Mouse (Mus musculus) lung, postnatal 0 days (tissue): ENCODE data around the gene Fancc. TPM values are rescaled to one million over a fixed set of nuclear protein-coding genes. Genes with fewer than 3 reads are reported as not detected.
A peak's percentile ranks its signal among the peaks of the same experiment; 100 is the strongest.

Experiments
- ATAC-seq: fragments of 200-750 bp; cut with Nextera tagmentation; 2 replicates; pipeline ENCODE4 v1.8.0; 2017; ENCODE audit warnings: moderate library complexity
- DNase-seq: peaks from one replicate; pipeline ENCODE4 v3.0.0-alpha.2; 2016; ENCODE audit warnings: low spot score
- H3K27ac ChIP-seq: fragments of 300-500 bp; sonication (generic); 2 replicates; pipeline ENCODE4 v1.5.1; 2014; ENCODE audit warnings: antibody characterized with exemption, mild to moderate bottlenecking, low read length, mixed read lengths
- H3K27me3 ChIP-seq: fragments of 300-500 bp; sonication (generic); replicated peaks from 2 replicates; pipeline ENCODE4 v1.6.1; 2014; ENCODE audit warnings: low read length, mixed read lengths; ENCODE audit not compliant: insufficient read depth
- H3K36me3 ChIP-seq: fragments of 300-500 bp; sonication (generic); 2 replicates; pipeline ENCODE4 v1.6.1; 2014; ENCODE audit warnings: low read length, mixed read lengths; ENCODE audit not compliant: insufficient read depth
- H3K4me1 ChIP-seq: fragments of 300-500 bp; sonication (generic); 2 replicates; pipeline ENCODE4 v1.6.1; 2014; ENCODE audit warnings: antibody characterized with exemption, low read depth, low read length, mixed read lengths; ENCODE audit not compliant: insufficient read depth
- H3K4me2 ChIP-seq: fragments of 300-500 bp; sonication (generic); replicated peaks from 2 replicates; pipeline ENCODE4 v1.6.1; 2014; ENCODE audit warnings: low read depth, mild to moderate bottlenecking, low read length, moderate library complexity, mixed read lengths
- H3K4me3 ChIP-seq: fragments of 300-500 bp; sonication (generic); 2 replicates; pipeline ENCODE4 v1.5.1; 2014; ENCODE audit warnings: low read depth, low read length
- H3K9ac ChIP-seq: fragments of 300-500 bp; sonication (generic); replicated peaks from 2 replicates; pipeline ENCODE4 v1.6.1; 2014; ENCODE audit warnings: low read depth, mild to moderate bottlenecking
- H3K9me3 ChIP-seq: fragments of 300-500 bp; sonication (generic); 2 replicates; pipeline ENCODE4 v1.6.1; 2016; ENCODE audit warnings: low read length, mixed read lengths
- CTCF ChIP-seq: IDR thresholded peaks from 2 replicates; pipeline ENCODE4 v1.5.1; 2016; ENCODE audit warnings: antibody characterized with exemption, mild to moderate bottlenecking
- EP300 ChIP-seq: IDR thresholded peaks from 2 replicates; pipeline ENCODE4 v1.6.1; 2016; ENCODE audit warnings: antibody characterized with exemption, mild to moderate bottlenecking, control low read depth
- WGBS: fragments of 180-500 bp; shearing (Covaris S2); extraction: QIAGEN DNeasy Blood & Tissue Kit; methylation state at CpG from one replicate; pipeline ENCODE4 v1.1.7; 2014; 5-methylcytosine and 5-hydroxymethylcytosine counted together
- polyA plus RNA-seq: library from polyadenylated mRNA; unstranded; fragments of >200 nt; fragmentation: Nextera tagmentation; extraction: Ambion mirVana; gene quantifications from 2 replicates; pipeline ENCODE4 v1.2.1, GENCODE M21; 2015

Gene Fancc
- polyA plus RNA-seq, 1 experiment from 2014 or later: 26.0 TPM

DNA sequence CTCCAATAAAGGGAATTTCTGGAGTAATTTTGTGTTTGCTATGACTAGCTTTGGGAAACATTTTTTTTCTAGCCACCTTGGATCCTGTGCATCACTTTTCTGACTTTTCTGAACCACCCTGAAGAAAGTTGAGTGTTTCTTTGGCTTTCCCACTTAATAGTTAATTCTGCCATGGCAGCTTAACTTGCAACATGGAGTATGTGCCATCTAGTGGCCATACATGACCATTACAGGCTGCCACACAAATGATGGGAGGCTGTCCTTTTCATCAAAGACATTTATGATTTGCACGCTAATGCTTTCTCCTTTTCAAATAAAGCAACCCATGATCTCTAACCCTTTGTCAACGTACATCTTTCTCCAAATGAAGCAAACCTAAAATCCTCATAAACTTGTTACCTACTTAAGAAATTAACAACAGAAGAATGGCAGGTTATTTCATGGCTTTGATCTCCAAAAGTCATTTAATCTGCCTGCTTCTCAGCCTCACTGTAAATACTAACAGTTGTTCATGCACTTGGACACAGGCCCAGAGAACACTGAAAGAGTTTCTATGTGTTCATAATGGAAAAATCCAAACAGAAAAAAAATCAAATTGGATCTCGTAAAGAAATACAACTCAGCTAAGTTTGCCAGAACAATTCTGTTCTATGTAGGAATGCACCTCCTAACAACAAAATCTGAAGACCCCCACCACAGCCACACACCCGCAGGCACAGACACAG is 164.3 kb downstream of the Fancc start:
- Histone ChIP-seq H3K27me3 (no peaks in the 10 kb centered on the region), H3K4me1 (no peaks in the 10 kb centered on the region), H3K27ac (no peak overlapping the region), H3K9me3 (no peaks in the 10 kb centered on the region), H3K4me2 (no peak overlapping the region), H3K4me3 (no peak overlapping the region), H3K9ac (no peak overlapping the region), H3K36me3 (no peaks in the 10 kb centered on the region)
- ATAC-seq (peak; percentile 49), DNase-seq (peak; percentile 81)
- peak; percentile 96 for TF ChIP-seq CTCF
- TF ChIP-seq EP300: no peak
- 32% methylated on average over 4 of the region's 4 CpGs for WGBS

DNA sequence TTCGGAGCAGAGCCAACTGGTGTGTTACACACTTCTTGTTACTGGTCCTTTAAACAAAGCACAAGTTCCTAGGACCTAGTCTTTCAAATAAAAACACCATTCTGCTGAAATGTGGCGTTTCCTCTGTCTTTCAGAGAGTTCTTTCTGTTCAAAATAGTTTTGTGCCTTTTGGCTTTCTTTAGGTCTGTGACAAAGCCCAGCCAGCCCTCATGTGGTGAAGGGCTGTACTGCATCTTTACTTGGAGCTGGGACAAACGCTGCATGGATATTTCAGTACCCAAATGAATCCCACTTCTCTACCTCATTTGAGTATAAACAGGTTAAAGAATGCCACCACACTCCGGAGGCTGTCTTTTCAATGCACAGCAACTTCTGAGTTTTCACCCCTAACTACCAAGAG is 165.7 kb downstream of the Fancc start:
- ATAC-seq: no peak
- H3K36me3 ChIP-seq: no peaks in the 10 kb centered on the region
- no peak overlapping the region for H3K4me2 ChIP-seq
- TF ChIP-seq CTCF: peak; percentile 93
- no peak for TF ChIP-seq EP300
- H3K4me1 ChIP-seq: no peaks in the 10 kb centered on the region
- no peaks in the 10 kb centered on the region for H3K9me3 ChIP-seq
- WGBS: 42% methylated on average over 4 of the region's 4 CpGs
- DNase-seq: peak; percentile 76
- H3K27ac ChIP-seq: no peak overlapping the region
- H3K4me3 ChIP-seq: no peak overlapping the region
- H3K27me3 ChIP-seq: no peaks in the 10 kb centered on the region
- H3K9ac ChIP-seq: no peak overlapping the region

DNA sequence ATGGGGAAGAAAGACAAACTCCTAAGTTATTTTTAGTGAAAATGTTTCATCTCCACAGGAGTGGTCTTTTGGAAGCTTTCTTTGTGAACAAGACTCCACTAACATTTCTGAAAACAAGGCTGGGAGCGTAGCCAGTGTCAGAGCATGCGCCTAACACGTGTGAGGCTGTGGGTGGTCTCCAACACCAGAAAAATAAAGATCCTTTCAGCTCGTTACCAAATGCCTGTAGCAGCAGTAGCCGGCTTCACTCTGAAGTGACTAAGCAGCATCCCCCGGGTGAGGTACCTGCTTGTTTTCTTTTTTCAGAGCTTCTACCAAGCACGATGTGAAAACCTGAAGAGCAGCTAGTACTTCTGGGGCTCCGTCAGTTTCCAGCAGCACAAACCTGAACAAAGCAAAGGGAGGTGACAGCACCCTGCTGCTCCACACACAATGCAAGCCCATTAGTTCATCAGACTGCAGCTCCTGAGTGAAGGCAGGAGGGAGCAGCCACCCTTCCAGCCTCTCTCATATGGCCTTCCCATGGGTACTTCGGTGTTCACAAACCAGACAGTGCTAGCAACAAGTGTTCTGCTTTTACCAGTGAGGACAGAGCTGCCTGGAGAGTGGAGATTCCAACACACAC is 166.7 kb downstream of the Fancc start:
- TF ChIP-seq CTCF (no peak), EP300 (no peak)
- 50% methylated on average over 9 of the region's 9 CpGs for WGBS
- ATAC-seq (no peak), DNase-seq (no peak)
- Histone ChIP-seq H3K27ac (no peak overlapping the region), H3K9ac (no peak overlapping the region), H3K27me3 (no peaks in the 10 kb centered on the region), H3K9me3 (no peaks in the 10 kb centered on the region), H3K4me2 (no peak overlapping the region), H3K36me3 (no peaks in the 10 kb centered on the region), H3K4me3 (no peak overlapping the region), H3K4me1 (no peaks in the 10 kb centered on the region)

DNA sequence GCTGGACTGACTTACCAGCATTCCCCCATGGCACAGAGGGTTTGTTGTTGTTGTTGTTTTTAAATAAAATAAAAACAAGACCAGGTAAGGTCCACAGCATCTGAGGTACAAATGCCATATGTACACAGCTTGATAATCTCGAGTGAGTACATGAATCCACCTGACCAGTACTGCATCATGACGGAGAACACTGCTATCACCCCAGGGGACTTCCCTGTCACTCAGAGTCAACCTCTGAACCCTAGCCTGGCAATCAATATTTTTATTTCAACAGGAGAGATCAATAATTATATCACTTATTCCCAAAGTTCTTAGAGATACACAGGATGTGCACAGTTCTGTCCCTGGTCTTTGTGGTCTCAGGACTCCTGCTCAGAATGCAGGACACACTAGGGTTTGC is 171.1 kb downstream of the Fancc start:
- H3K27ac ChIP-seq: no peak overlapping the region
- H3K36me3 ChIP-seq: no peaks in the 10 kb centered on the region
- no peak for ATAC-seq
- DNase-seq: no peak
- no peaks in the 10 kb centered on the region for H3K4me1 ChIP-seq
- TF ChIP-seq CTCF: no peak
- TF ChIP-seq EP300: no peak
- no peak overlapping the region for H3K9ac ChIP-seq
- H3K9me3 ChIP-seq: no peaks in the 10 kb centered on the region
- no peaks in the 10 kb centered on the region for H3K27me3 ChIP-seq
- 76% methylated on average over 2 of the region's 2 CpGs for WGBS
- H3K4me3 ChIP-seq: no peak overlapping the region
- no peak overlapping the region for H3K4me2 ChIP-seq

DNA sequence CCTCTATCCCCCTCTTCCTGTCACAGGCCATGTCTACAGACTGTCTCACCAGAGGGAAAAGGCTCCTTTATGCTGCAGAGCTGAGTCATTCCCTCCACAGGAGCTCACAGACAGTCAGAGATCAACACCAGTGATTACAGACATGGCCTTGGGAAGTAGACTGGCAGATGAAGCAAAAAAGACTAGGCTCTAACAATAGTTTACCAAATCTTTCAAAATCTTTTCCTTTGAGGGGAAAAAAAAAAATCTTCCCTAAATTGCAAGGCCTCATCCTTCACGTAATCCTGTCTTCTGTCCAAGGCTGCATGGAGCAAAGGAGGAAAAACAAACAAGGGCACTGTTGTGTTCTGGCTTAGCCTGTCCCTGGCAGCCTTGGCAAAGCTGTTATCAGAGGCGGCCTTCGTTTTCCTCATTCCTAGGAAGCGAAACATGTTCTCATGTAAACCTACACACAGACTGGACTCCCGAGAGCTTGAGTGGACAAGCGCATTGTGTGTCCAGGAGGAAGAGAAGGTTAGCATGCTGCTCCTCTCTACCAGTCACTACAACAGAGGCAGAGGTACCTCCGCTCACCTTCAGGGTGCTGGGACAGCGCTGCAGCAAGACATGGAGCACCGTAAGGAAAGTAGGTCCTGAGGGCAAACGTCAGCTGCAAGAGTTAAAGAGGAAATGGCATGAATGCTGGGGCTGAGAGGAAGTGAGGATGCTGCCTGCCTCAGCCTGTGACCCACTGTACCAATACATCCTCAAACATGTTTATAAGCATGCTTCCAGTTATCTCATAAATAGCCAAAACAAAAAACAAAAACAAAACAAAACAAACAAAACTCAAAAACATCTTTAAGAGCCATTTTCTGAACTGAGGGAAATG is 171.9 kb downstream of the Fancc start:
- 31% methylated on average over 10 of the region's 10 CpGs for WGBS
- H3K4me1 ChIP-seq: no peaks in the 10 kb centered on the region
- H3K27me3 ChIP-seq: no peaks in the 10 kb centered on the region
- DNase-seq: no peak
- peak overlapping the region; percentile 23 for H3K27ac ChIP-seq
- H3K4me2 ChIP-seq: no peak overlapping the region
- no peak overlapping the region for H3K9ac ChIP-seq
- no peaks in the 10 kb centered on the region for H3K36me3 ChIP-seq
- H3K9me3 ChIP-seq: no peaks in the 10 kb centered on the region
- TF ChIP-seq CTCF: no peak
- TF ChIP-seq EP300: no peak
- H3K4me3 ChIP-seq: no peak overlapping the region
- ATAC-seq: peak; percentile 53; the same call in 1 of the 2 replicates

DNA sequence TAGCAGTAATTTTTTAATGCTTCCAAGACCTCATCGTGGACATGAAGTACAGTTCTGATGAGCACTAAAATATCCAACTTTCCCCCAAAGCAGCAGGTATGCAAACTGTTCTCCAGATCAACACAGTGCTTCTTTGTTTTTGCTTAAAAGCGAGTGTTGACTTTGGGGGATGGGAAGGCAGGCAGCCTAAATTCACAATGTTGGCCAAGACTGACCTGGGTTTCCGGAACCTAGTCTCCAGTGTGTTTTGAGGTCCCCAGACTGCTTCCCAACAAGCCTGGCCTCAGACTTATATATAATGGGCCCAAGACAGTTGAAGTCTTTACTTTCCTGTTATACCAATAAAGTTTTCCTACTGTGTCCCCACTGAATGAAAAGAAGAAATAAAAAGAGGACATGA is 172.8 kb downstream of the Fancc start:
- no peak overlapping the region for H3K4me3 ChIP-seq
- 47% methylated on average over 3 of the region's 3 CpGs for whole genome bisulfite sequencing
- no peak for DNase-seq

More for the DNA sequence above, 172.8 kb downstream of the Fancc start:
- no peaks in the 10 kb centered on the region for H3K9me3 ChIP-seq
- H3K4me2 ChIP-seq: no peak overlapping the region
- no peaks in the 10 kb centered on the region for H3K27me3 ChIP-seq
- no peak overlapping the region for H3K9ac ChIP-seq
- TF ChIP-seq EP300 (no peak), CTCF (no peak)
- ATAC-seq: no peak
- no peak overlapping the region for H3K27ac ChIP-seq
- no peaks in the 10 kb centered on the region for H3K4me1 ChIP-seq
- H3K36me3 ChIP-seq: no peaks in the 10 kb centered on the region
